Mouse (Mus musculus): ENCODE measurements around the gene D130052B06Rik.

- no peak for TF ChIP-seq CTCF (IDR thresholded peaks at IDR 0.05; ENCODE audit: control insufficient read depth, insufficient read depth, insufficient replicate concordance, low read depth, low read length)
- TF ChIP-seq POLR2A (IDR thresholded peaks at IDR 0.05; ENCODE audit: control insufficient read depth, low read depth, low read length), result no peak
Observed at GRCm38 (mm10) chr11:33663599-33663998, 64.5 kb downstream of the D130052B06Rik start.
